Mouse (Mus musculus): Measurements from ENCODE around the gene Tcf3. TPM values are rescaled to one million over a fixed set of nuclear protein-coding genes. Genes with fewer than 3 reads are reported as not detected.

The Tcf3 gene
- total and polyA plus RNA-seq, 3 experiments: 125 to 258 TPM; not detected in 1

GRCm38 (mm10) chr10:80436276-80436675 lies 2.8 kb upstream of the Tcf3 start:
- Histone ChIP-seq H3K27ac (ENCODE audit: control insufficient read depth, low read depth, low read length) (peak overlapping the region; percentile 79), H3K9me3 (replicated peaks; ENCODE audit: insufficient read depth, low read length) (no peaks in the 10 kb centered on the region), H3K79me2 (ENCODE audit: control insufficient read depth, insufficient read depth, low read length, poor library complexity) (peaks cover 20% of the 10 kb centered on the region), H3K4me1 (ENCODE audit: control insufficient read depth in 1 of 2, insufficient read depth in 2 of 2, low read length in 2 of 2) (peaks cover 6 to 34% of the 10 kb centered on the region in 2 experiments; a peak in 3 of 4 replicates), H3K36me3 (ENCODE audit: control insufficient read depth in 1 of 2, insufficient read depth in 2 of 2, low read length in 2 of 2) (peaks cover 0 to 26% of the 10 kb centered on the region in 2 experiments; a peak in 2 of 4 replicates), H3K27me3 (ENCODE audit: control insufficient read depth in 1 of 2, insufficient read depth in 2 of 2, low read length in 2 of 2) (no peaks in the 10 kb centered on the region), H3K4me3 (ENCODE audit: control insufficient read depth in 1 of 2, insufficient read depth in 1 of 2, low read depth in 2 of 2, low read length in 2 of 2) (peak overlapping the region; percentile 4 to 25), H3K9ac (ENCODE audit: control insufficient read depth, low read depth, low read length, poor library complexity, severe bottlenecking) (peak overlapping the region; percentile 57)
- TF ChIP-seq ZNF384 (IDR thresholded peaks at IDR 0.05; ENCODE audit: low read depth, low read length): no peak
- no peak for TF ChIP-seq NRF1 (IDR thresholded peaks at IDR 0.05; ENCODE audit: insufficient read depth, low read depth, low read length, poor library complexity, severe bottlenecking)
- 0 out of 2 replicates have a peak, but pooled peaks have one; percentile 5 for TF ChIP-seq SIN3A (IDR thresholded peaks at IDR 0.05; ENCODE audit: low read length)
- 0 out of 2 replicates have a peak, but pooled peaks have one; percentile 8 for TF ChIP-seq MXI1 (IDR thresholded peaks at IDR 0.05; ENCODE audit: low read depth, low read length)
- TF ChIP-seq ELF1 (IDR thresholded peaks at IDR 0.05; ENCODE audit: low read depth, low read length): no peak
- TF ChIP-seq KAT2A (conservative IDR thresholded peaks at IDR 0.05; ENCODE audit: low read depth, low read length): no peak
- no peak for TF ChIP-seq GABPA (IDR thresholded peaks at IDR 0.05; ENCODE audit: low read depth, low read length)
- TF ChIP-seq MAX (IDR thresholded peaks at IDR 0.05; ENCODE audit: low read length): no peak
- TF ChIP-seq ZMIZ1 (IDR thresholded peaks at IDR 0.05; ENCODE audit: low read depth, low read length): no peak
- TF ChIP-seq RAD21 (IDR thresholded peaks at IDR 0.05; ENCODE audit: low read depth, low read length): no peak
- TF ChIP-seq USF1 (IDR thresholded peaks at IDR 0.05; ENCODE audit: low read depth, low read length): no peak
- no peak for TF ChIP-seq ZC3H11A (IDR thresholded peaks at IDR 0.05; ENCODE audit: low read depth, low read length)
- TF ChIP-seq EP300 (IDR thresholded peaks at IDR 0.05; ENCODE audit: low read depth in 1 of 2, low read length in 2 of 2): no peak
- TF ChIP-seq POLR2AphosphoS2 (IDR thresholded peaks at IDR 0.05; ENCODE audit: low read length): no peak
- DNase-seq (ENCODE audit: low read depth, low spot score): peak; percentile 66

GRCm38 (mm10) chr10:80435764-80436163 lies 2.3 kb upstream of the Tcf3 start:
- Histone ChIP-seq H3K79me2 (ENCODE audit: control insufficient read depth, insufficient read depth, low read length, poor library complexity) (peaks cover 23% of the 10 kb centered on the region), H3K9me3 (replicated peaks; ENCODE audit: insufficient read depth, low read length) (no peaks in the 10 kb centered on the region), H3K27me3 (ENCODE audit: control insufficient read depth in 1 of 2, insufficient read depth in 2 of 2, low read length in 2 of 2) (no peaks in the 10 kb centered on the region), H3K27ac (ENCODE audit: control insufficient read depth, low read depth, low read length) (peak overlapping the region; percentile 79), H3K4me1 (ENCODE audit: control insufficient read depth in 1 of 2, insufficient read depth in 2 of 2, low read length in 2 of 2) (peaks cover 6 to 34% of the 10 kb centered on the region in 2 experiments; a peak in 3 of 4 replicates), H3K4me3 (ENCODE audit: control insufficient read depth in 1 of 2, insufficient read depth in 1 of 2, low read depth in 2 of 2, low read length in 2 of 2) (peak overlapping the region; percentile 4 to 25; a peak in 3 of 4 replicates), H3K9ac (ENCODE audit: control insufficient read depth, low read depth, low read length, poor library complexity, severe bottlenecking) (peak overlapping the region; percentile 57), H3K36me3 (ENCODE audit: control insufficient read depth in 1 of 2, insufficient read depth in 2 of 2, low read length in 2 of 2) (peaks cover 0 to 27% of the 10 kb centered on the region in 2 experiments; a peak in 2 of 4 replicates)
- TF ChIP-seq TBP (IDR thresholded peaks at IDR 0.05; ENCODE audit: low read depth, low read length) (peak; percentile 23; the same call in 1 of the 2 replicates), HCFC1 (IDR thresholded peaks at IDR 0.05; ENCODE audit: low read depth, low read length) (peak; percentile 26; the same call in 1 of the 2 replicates), ZMIZ1 (IDR thresholded peaks at IDR 0.05; ENCODE audit: low read depth, low read length) (no peak), JUND (IDR thresholded peaks at IDR 0.05; ENCODE audit: low read depth, low read length) (no peak), ETS1 (IDR thresholded peaks at IDR 0.05; ENCODE audit: low read depth, low read length) (0 out of 2 replicates have a peak, but pooled peaks have one; percentile 42), MXI1 (IDR thresholded peaks at IDR 0.05; ENCODE audit: low read depth, low read length) (0 out of 2 replicates have a peak, but pooled peaks have one; percentile 23), EP300 (IDR thresholded peaks at IDR 0.05; ENCODE audit: low read depth in 1 of 2, low read length in 2 of 2) (peak; percentile 36 to 58; a peak in 1 of 4 replicates), SIN3A (IDR thresholded peaks at IDR 0.05; ENCODE audit: low read length) (peak; percentile 50)
- peak; percentile 72 for DNase-seq (ENCODE audit: low read depth, low spot score)
